Mouse (Mus musculus): ENCODE results near the gene St6galnac4.

St6galnac4 gene

DNA sequence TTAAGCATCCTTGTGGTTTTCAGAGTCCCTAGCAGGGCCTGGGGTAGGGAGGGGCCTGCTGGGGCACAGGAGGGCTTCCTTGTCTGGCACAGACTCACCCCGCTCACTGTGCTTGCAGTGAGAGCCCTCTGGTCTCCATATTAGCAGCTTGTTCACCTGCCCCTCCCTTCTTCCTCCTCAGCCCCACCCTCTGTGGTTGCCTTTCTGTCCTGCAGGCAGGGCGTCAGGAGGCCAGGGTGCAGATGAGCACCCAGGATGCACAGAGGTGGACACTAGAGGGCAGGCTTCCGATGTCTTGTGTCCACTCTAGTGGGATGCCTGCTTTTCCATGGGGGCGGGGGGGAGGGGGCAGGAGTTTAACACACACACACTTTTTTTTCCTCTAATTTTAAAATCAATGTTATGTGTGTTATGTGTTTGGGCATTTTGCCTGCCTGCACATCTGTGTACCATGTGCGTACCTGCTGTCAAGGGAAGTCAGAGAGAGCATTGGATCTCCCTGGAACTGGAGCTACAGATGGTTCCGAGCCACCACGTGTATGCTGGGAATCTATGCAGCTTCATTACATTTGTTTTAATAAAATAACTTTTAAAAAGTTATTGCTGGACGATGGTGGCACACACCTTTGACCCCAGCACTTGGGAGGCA is 14.6 kb downstream of the St6galnac4 start:
- no peak for DNase-seq (ENCODE audit: low read depth, low spot score)

GRCm38 (mm10) chr2:32602600-32603054 is 15.7 kb downstream of the St6galnac4 start:
- peak; percentile 75 for DNase-seq (ENCODE audit: low read depth, low spot score)

DNA sequence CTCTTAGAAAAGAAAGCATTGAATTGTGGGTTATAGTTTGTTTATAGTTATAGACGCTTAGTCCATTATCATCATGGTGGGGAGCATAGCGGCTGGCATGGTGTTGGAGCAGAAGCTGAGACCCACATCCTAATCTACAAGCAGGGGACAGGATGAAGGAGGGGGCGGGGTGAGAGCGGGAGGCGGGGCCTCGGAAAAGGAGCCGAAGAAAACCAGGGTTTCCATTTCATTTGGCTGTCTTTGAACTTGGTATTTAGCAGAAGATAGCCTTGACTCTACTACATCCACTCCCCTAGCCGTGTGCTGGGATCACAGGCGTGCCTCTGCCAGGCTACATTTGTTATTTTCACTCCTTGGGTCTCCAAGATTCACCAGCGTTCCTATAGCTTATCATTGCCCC is 17.7 kb downstream of the St6galnac4 start:
- no peak for DNase-seq (ENCODE audit: low read depth, low spot score)

DNA sequence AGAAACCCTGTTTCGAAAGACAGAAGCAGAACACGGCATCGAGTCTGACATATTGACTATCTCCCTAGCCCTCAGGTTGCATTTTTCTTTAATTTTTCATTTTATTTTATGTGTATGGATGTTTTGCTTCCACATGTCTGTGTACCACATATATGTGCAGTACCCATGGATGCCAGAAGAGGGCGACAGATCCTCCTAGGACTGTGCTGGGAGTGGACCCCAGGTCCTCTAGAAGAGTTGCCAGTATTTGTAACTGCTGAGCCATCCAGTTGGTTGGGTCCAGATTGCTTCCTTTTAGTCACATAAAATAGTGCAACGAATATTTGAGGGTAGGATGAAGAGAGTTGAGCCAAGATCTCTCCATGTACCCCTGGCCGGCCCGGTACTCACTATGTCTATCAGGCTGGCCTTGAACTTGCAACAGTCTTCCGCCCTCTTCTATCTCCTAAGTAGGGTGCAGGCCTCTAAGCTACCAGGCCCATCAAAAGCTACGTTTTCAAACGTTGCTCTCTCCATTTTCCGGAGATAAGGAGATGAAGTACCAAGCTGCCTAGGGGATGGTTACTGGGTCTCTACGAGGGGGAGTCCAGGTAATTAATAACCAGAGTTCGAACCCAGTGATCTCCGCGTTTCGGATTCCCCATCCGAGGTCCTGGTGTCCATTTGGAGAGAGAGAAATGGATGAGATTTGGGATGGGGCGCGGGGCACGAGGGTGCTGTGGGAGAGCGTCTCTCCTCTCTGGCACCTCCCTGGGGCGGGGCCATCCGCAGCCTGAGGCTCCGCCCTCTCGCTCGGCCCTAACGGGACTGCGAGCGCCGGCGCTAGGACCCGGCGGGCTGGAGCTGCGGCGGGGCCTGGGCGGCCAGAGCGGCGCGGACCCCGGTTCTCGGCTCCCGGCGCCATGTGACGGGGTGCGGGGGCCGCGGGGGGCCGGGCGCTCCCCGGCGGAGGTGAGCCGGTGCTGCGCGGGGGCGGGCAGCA is 19.6 kb downstream of the St6galnac4 start:
- DNase-seq (ENCODE audit: low read depth, low spot score), result peak; percentile 78

- DNase-seq (ENCODE audit: low read depth, low spot score), result no peak
Measured at GRCm38 (mm10) chr2:32607262-32607947, 20.5 kb downstream of the St6galnac4 start.

- DNase-seq (ENCODE audit: low read depth, low spot score), result peak; percentile 91
Measured at GRCm38 (mm10) chr2:32608141-32608777, 21.4 kb downstream of the St6galnac4 start.

- no peak for DNase-seq (ENCODE audit: low read depth, low spot score)
Measured at GRCm38 (mm10) chr2:32608778-32609435, 22.0 kb downstream of the St6galnac4 start.

DNA sequence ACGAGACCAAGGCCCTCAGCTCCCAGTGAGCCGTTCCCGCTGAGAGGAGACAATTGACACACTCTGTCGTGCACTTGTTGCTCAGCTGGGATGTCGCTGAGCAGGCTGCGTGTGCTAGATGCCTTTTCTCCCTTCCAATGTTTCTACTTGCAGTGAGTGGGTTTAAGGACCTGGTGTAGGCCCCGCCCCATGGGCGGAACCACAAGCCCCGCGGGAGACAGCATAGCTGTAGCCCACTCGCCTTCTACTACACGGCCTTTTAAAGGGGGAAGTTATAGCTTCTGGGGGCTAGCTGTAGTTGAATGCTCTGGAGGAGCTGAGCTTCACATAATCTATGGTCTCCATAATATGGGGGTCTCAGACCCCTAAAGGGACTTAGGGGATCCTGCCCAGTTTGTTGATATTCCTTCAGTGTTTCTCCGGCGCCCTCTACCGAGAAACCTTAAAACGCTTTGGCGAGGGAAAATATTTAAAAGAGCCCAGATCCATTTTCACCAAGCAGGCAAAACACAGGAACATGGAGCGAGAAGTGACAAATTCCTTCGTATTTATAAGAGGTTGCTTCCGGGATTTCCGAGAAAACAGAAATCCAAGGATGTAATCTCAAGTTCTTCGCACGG is 23.8 kb downstream of the St6galnac4 start:
- DNase-seq (ENCODE audit: low read depth, low spot score), result no peak

- no peak for DNase-seq (ENCODE audit: low read depth, low spot score)
Measured at GRCm38 (mm10) chr2:32612274-32612673, 25.4 kb downstream of the St6galnac4 start.

- DNase-seq (ENCODE audit: low read depth, low spot score), result no peak
Measured at GRCm38 (mm10) chr2:32617109-32617508, 30.2 kb downstream of the St6galnac4 start.

- DNase-seq (ENCODE audit: low read depth, low spot score), result no peak
Measured at GRCm38 (mm10) chr2:32617601-32618000, 30.7 kb downstream of the St6galnac4 start.

GRCm38 (mm10) chr2:32618051-32618450 is 31.2 kb downstream of the St6galnac4 start:
- DNase-seq (ENCODE audit: low read depth, low spot score), result no peak

DNA sequence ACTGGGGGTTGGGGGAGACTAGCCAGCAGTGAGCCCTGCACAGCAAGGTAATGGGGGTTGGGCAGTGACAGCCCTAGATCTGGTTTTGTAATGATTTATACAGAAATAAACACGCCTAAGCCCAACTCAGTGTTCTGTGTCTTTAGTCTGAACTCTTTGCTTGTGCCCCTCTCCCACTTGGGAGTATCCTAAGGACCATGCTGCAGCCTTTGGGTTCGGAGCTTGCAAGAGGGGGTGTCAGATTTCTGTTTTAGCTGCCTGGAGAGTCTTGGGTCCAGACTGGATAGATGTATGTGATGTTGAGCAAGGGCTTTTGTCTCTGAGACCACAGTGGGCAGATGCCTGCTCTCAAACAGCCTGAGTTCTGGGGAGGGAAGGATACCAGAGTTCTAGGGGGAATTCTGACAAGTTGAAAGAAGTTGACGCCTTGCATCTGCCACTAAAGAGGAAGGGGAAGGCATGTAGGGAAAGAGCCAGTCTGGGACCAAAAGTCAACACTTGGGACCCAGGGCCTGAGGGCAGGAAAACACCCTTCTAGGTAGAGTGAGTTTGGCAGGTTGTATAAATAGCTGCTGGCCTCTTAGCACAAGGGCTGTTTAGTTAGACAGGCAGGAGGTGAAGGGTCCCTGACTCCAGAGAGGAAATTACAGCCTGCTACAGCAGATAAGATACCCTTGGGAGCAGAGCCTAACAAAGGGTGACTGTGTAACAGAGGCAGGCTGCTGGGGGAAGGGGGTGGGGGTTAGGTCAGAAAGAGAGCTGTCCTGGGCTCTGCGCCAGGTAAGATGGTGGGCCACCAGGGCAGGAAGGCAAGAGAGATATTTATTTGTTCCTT is 34.0 kb downstream of the St6galnac4 start:
- DNase-seq (ENCODE audit: low read depth, low spot score), result no peak

DNA sequence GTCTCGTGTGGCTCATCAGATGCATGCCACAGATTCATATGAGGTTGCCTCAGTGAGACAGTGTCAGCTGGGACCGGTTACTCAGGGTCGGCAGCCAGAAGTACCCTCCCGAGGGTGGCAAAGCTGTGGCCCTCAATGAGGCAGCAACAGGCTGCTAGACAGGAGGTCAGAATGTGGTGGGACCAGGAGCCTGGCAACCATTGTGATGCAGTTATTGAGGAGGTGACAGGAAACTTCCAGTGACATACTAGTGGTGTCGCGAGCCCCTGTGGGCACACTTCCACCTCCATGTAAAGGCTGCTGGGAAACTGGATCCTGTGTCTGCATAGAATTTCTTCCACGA is 34.6 kb downstream of the St6galnac4 start, which contains the start of gene Ak1:
Gene Ak1, plus strand, starts transcription at position 242 of the 343 bp plus-strand sequence.
- DNase-seq (ENCODE audit: low read depth, low spot score), result no peak

DNA sequence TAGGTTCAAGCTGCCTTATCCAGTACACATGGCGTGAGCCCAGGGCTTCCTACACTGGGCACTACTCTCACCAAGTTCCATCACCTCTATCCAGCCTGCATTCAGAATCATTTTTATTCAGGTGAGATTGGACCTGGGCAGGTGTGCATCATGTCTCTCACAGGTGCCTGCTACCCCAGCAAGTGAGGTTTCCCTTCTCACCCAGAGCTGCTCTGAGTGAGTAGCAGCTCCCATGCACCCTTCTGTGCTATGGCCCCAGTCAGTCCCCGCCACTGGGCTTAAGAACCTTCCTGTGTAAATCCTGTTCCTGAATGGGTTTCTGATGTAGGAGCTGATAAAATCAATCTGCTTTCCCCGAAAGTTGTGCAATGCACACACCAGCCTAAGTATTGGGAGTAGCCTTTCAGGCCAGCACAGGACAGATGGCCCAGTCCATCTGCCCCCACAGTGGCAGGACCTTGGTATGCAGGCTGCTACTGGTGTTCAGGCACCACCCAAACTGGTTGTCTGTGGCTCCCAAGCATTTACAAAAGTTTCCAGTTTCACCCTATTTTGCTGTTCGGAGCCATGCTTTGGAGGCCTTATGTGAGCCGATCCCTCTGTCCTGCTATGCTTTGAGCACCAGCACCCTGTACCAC is 37.3 kb downstream of the St6galnac4 start:
- DNase-seq (ENCODE audit: low read depth, low spot score), result no peak

GRCm38 (mm10) chr2:32625212-32625872 is 38.4 kb downstream of the St6galnac4 start:
- peak; percentile 94 for DNase-seq (ENCODE audit: low read depth, low spot score)

DNA sequence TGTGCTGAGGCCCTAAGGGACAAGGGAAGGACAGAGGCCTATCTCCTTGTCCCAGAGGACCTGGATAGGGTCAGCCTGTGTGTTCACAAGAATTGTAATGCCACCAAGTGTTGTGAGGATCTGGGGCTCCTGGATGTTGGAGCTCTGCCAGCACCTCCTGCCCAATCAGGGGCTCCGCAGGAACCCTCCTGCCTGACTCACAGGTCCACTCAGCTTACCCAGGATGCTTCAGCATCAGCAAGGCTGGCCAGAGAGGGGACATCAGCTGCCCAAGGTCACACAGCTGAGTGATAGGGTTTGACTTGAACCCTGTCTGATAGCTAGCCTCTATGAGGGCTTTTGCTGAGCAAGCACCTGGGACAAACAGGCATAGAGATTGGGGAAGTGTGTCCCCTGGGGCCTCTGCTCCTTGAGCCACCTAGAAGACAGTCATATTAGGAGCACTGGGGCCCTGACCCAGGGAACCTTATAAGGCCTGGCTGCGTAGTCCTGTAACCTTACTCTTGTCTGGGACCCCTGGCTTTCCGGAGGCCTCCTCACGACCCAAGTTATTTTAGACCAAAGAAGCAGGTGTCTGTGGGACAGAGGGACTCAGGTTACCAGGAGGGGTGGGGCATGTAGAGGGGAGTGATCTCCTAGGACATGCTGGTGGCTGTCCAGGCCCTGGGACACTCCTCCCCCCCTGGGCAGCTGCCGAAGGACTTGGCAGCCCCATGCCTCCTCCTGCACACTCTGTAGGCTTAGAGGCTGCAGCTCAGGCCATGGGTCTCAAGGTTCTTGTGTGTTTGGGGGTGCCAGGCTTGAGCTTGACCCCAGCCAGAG is 39.2 kb downstream of the St6galnac4 start:
- DNase-seq (ENCODE audit: low read depth, low spot score), result peak; percentile 97
